Mouse (Mus musculus) bone marrow, adult 2 months (tissue): ENCODE measurements around the gene Foxa3.

Experiments used
- CTCF ChIP-seq: fragments of 200-500 bp; IDR thresholded peaks from 2 replicates; pipeline ENCODE4 v1.5.1; 2011; ENCODE audit warnings: low read length, control low read depth; ENCODE audit not compliant: control insufficient read depth, insufficient read depth
- POLR2A ChIP-seq: fragments of 200-500 bp; IDR thresholded peaks from 2 replicates; pipeline ENCODE4 v1.6.1; 2011; ENCODE audit warnings: low read depth, mild to moderate bottlenecking, control low read depth, low read length, borderline replicate concordance; ENCODE audit not compliant: control insufficient read depth

GRCm38 (mm10) chr7:19010581-19010980 is 12.8 kb downstream of the Foxa3 start:
- TF ChIP-seq CTCF (no peak), POLR2A (no peak)
